Mouse (Mus musculus): ENCODE measurements around the gene Svbp. TPM values are rescaled to one million over a fixed set of nuclear protein-coding genes. Genes with fewer than 3 reads are reported as not detected.
A peak's percentile ranks its signal among the peaks of the same experiment; 100 is the strongest.

Gene Svbp
- 82.6 and 91.9 TPM in 2 replicates for polyA plus RNA-seq (2015; fragmentation: Nextera tagmentation; extraction: Ambion mirVana)

DNA sequence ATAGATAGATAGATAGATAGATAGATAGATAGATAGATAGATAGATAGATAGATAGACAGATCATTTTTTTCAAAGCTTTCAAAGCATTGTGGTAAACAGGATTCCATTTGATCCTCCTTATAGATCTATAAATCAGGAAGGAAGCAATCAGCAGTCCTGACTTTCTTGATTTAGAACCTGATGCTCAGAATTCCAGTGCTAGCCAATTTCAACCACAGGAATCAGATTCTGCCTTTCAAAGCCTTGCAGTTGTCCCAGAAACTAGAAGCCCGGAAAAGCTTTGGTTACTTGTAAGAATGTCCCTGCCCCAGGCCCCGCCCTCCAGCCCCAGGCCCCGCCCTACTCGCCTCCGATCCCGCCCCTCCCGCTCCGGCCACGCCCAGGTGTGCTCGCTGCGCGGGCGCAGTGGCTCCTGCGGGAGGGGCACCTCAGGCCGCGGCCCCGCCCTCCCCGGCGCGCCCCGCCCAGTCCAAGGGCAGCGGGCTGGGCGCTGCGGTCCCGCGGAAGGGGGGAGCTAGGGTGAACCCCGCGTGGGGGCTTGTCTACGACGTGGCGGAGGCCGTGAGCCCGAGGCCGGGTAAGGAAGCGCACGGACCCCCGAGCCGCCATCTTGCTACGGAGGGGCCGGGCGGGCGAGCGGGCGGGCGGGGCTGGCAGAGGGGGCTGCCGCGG, at the start of gene Svbp:
Gene Svbp, plus strand, starts transcription at position 398 of the 673 bp plus-strand sequence.
- Histone ChIP-seq H3K4me2 (peak within 1 kb of the TSS; percentile 81), H3K9me3 (replicated peaks) (no peaks in the 10 kb centered on the region), H3K27me3 (no peaks in the 10 kb centered on the region), H3K27ac (replicated peaks) (peak within 1 kb of the TSS; percentile 98), H3K4me1 (replicated peaks) (peaks cover 78% of the 10 kb centered on the region), H3K9ac (peak within 1 kb of the TSS; percentile 97), H3K36me3 (replicated peaks) (peaks cover 14% of the 10 kb centered on the region), H3K4me3 (replicated peaks) (peak within 1 kb of the TSS; percentile 97)
- under 1% methylated on average over 47 of the region's 47 CpGs for WGBS (ENCODE audit: insufficient replicate concordance)
- peak; percentile 82 for ATAC-seq (ENCODE audit: insufficient read depth)

DNA sequence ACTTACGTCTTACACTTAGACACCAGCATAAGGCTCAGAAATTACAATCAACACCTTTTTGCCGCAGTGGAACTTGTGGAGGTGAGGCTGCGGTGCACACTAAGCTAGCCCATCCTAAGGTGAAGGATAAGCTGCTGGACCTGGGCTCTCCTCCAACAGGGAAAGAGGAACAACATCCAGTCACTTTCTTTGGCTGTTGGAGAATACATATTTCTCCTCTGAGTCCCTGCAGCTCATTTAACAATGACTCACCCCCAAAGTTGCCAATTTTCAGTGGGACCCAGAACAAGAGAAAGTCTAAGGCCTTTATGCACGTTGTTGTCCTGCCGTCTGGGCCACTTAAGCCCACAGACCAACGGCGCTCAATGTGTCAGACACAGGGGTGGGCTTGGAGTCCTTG, 48.3 kb upstream of the Svbp start:
- no peak overlapping the region for H3K4me2 ChIP-seq
- H3K9me3 ChIP-seq (replicated peaks): no peaks in the 10 kb centered on the region
- H3K9ac ChIP-seq: no peak overlapping the region
- no peaks in the 10 kb centered on the region for H3K36me3 ChIP-seq (replicated peaks)
- no peak overlapping the region for H3K4me3 ChIP-seq (replicated peaks)
- 86% methylated on average over 7 of the region's 7 CpGs for WGBS (ENCODE audit: insufficient replicate concordance)
- H3K4me1 ChIP-seq (replicated peaks): peaks cover 5% of the 10 kb centered on the region; the same call in 1 of the 2 replicates
- peaks cover 31% of the 10 kb centered on the region for H3K27me3 ChIP-seq
- H3K27ac ChIP-seq (replicated peaks): no peak overlapping the region
- ATAC-seq (ENCODE audit: insufficient read depth): no peak

DNA sequence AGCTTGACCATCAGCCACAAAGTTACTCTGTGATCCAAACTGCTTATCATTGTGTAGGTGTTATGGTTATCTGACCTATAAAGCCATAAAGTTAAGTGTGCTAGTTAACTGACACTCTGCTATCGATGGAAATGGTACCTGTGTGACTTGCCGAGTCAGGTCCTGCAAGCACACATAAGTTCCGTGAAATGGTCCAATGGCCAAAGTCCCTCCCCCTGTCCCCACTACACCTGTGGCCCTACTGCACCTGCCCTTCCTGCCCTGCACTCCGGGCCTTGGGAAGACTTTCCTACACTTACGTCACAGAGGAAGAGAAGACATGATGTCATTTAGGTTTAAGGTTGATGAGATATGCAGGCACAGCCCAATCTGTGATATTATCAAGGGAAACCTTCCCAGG, 47.8 kb upstream of the Svbp start:
- no peak overlapping the region for H3K4me2 ChIP-seq
- H3K27ac ChIP-seq (replicated peaks): no peak overlapping the region
- H3K9me3 ChIP-seq (replicated peaks): no peaks in the 10 kb centered on the region
- no peak for ATAC-seq (ENCODE audit: insufficient read depth)
- H3K4me3 ChIP-seq (replicated peaks): no peak overlapping the region
- H3K9ac ChIP-seq: no peak overlapping the region
- peaks cover 3% of the 10 kb centered on the region; the same call in 1 of the 2 replicates for H3K4me1 ChIP-seq (replicated peaks)
- no peaks in the 10 kb centered on the region for H3K36me3 ChIP-seq (replicated peaks)
- WGBS (ENCODE audit: insufficient replicate concordance): 71% methylated on average over 5 of the region's 5 CpGs
- peaks cover 29% of the 10 kb centered on the region for H3K27me3 ChIP-seq

DNA sequence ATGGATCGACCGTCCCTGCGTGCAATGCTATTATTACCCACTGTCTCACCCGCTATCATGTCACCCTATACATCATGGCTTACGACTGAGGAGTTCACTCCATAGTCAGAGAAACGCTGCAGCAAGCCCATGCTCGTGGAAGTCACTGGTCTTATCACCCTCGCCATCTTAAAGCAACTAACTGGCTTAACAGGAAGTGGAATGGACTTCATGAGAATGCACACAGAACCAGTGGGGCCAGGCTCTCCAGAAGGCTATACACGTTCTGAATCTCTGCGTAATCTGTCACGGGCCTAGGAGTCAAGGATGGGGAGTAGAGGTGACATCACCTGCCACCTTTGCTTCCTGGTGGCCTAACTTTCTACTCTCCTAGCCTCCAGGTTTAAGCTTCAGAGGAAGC, 46.4 kb upstream of the Svbp start:
- no peak overlapping the region for H3K4me3 ChIP-seq (replicated peaks)
- H3K9me3 ChIP-seq (replicated peaks): no peaks in the 10 kb centered on the region
- ATAC-seq (ENCODE audit: insufficient read depth): no peak
- no peaks in the 10 kb centered on the region for H3K36me3 ChIP-seq (replicated peaks)
- no peaks in the 10 kb centered on the region for H3K4me1 ChIP-seq (replicated peaks)
- H3K4me2 ChIP-seq: no peak overlapping the region
- no peak overlapping the region for H3K27ac ChIP-seq (replicated peaks)
- peaks cover 18% of the 10 kb centered on the region for H3K27me3 ChIP-seq
- no peak overlapping the region for H3K9ac ChIP-seq
- WGBS (ENCODE audit: insufficient replicate concordance): 56% methylated on average over 11 of the region's 11 CpGs

DNA sequence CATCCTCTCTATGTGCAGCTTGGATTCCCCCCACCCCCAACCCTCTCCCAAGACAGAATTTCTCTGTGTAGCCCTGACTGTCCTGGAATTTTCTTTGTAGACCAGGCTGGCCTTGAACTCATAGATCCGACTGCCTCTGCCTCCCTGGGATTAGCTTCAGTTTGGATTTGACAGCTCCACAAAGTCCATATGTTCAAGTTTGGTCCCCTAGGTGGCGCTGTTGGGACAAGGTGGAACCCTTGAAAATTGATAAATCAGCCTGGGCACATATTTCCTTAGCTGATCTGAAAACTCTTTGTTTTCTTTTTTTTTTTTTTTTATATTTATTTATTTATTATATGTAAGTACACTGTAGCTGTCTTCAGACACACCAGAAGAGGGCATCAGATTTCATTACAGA, 37.9 kb upstream of the Svbp start:
- Histone ChIP-seq H3K27ac (replicated peaks) (no peak overlapping the region), H3K9me3 (replicated peaks) (no peaks in the 10 kb centered on the region), H3K4me1 (replicated peaks) (no peaks in the 10 kb centered on the region), H3K9ac (no peak overlapping the region), H3K4me2 (no peak overlapping the region), H3K27me3 (peaks cover 7% of the 10 kb centered on the region; the same call in 1 of the 2 replicates), H3K4me3 (replicated peaks) (no peak overlapping the region), H3K36me3 (replicated peaks) (no peaks in the 10 kb centered on the region)
- 17% methylated on average over 2 of the region's 2 CpGs for WGBS (ENCODE audit: insufficient replicate concordance)
- ATAC-seq (ENCODE audit: insufficient read depth): no peak

DNA sequence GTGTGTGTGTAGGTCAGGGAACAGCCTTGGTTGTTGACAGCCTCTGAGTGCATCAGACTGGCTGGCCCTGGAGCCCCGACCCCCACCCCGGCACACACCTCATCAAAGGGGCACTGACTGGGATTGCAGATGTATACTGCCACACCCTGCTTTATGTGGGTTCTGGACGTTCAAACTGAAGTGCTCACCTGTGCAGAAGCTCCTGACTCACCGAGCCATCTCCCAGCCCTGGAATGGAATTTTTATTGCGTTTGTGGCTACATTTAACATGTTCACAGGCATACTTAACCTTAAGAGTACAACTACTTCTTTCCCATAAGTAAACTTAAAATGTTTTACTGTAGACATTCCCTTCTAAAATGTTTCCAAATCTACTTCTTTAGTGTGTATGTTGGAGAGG, 37.2 kb upstream of the Svbp start:
- ATAC-seq (ENCODE audit: insufficient read depth): no peak
- Histone ChIP-seq H3K27me3 (peaks cover 7% of the 10 kb centered on the region; the same call in 1 of the 2 replicates), H3K9me3 (replicated peaks) (no peaks in the 10 kb centered on the region), H3K9ac (no peak overlapping the region), H3K4me3 (replicated peaks) (no peak overlapping the region), H3K27ac (replicated peaks) (no peak overlapping the region), H3K4me2 (no peak overlapping the region), H3K36me3 (replicated peaks) (no peaks in the 10 kb centered on the region), H3K4me1 (replicated peaks) (no peaks in the 10 kb centered on the region)
- 70% methylated on average over 5 of the region's 5 CpGs for WGBS (ENCODE audit: insufficient replicate concordance)

DNA sequence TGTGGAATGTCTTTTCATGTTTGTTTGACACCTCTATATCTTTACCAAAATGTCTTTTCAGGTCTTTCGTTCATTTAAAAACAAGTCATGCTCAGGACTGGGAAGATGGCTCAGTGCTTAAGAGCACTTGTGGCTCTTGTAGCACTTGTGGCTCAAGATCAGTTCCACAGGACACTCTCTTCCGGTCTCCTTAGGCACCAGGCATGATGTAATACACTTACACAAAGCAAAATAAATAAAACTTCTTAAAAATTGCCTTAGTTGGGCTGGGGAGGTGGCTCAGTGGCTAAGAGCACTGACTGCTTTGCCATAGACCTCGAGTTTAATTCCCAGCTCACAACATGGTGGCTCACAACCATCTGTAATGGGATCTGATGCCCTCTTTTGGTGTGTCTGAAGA, 33.7 kb upstream of the Svbp start:
- Histone ChIP-seq H3K36me3 (replicated peaks) (no peaks in the 10 kb centered on the region), H3K27ac (replicated peaks) (no peak overlapping the region), H3K4me2 (no peak overlapping the region), H3K4me1 (replicated peaks) (no peaks in the 10 kb centered on the region), H3K4me3 (replicated peaks) (no peak overlapping the region), H3K9ac (no peak overlapping the region), H3K9me3 (replicated peaks) (no peaks in the 10 kb centered on the region), H3K27me3 (no peaks in the 10 kb centered on the region)
- ATAC-seq (ENCODE audit: insufficient read depth): no peak
- 66% methylated on average over 3 of the region's 3 CpGs for WGBS (ENCODE audit: insufficient replicate concordance)

DNA sequence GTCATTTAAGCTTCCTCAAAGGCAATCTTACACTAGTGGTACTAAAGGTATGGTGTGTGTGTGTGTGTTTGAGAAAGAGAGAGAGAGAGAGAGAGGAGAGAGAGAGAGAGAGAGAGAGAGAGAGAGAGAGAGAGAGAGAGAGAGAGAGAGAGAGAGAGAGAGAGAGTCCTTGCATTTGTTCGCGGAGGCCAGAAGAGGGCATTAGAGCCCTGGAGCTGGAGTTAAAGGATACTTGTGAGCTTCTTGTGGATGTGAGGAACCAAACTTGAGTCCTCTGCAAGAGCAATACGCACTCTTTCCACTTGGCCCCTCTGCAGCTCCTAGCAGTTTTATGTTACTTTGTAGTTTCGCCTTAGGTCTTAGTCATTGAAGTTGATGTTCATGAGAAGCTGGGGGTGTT, 32.1 kb upstream of the Svbp start:
- Histone ChIP-seq H3K4me2 (no peak overlapping the region), H3K9me3 (replicated peaks) (no peaks in the 10 kb centered on the region), H3K9ac (no peak overlapping the region), H3K27me3 (no peaks in the 10 kb centered on the region), H3K4me3 (replicated peaks) (no peak overlapping the region), H3K27ac (replicated peaks) (no peak overlapping the region), H3K36me3 (replicated peaks) (no peaks in the 10 kb centered on the region), H3K4me1 (replicated peaks) (peaks cover 6% of the 10 kb centered on the region; the same call in 1 of the 2 replicates)
- WGBS (ENCODE audit: insufficient replicate concordance): 75% methylated on average over 4 of the region's 4 CpGs
- ATAC-seq (ENCODE audit: insufficient read depth): no peak

DNA sequence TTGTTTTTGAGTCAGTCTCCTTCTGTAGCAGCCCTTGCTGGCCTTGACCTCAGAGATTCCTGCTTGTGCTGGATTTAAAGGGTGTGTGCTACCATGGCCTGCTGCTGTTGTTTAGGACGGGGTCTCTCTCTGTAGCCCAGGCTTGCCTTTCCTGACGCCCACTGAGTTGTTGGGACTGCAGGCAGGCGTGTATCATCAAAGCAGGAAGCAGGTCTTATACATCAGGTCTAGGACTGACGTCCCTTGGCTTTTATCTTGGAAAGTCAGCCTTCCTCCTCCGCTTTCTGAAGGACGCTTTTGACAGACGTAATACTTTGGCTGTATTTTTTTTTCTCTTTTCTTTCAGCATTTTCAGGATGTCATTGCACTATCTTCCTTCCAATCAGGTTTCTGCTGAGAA, 29.2 kb upstream of the Svbp start:
- ATAC-seq (ENCODE audit: insufficient read depth): peak; percentile 25; the same call in 1 of the 2 replicates

DNA sequence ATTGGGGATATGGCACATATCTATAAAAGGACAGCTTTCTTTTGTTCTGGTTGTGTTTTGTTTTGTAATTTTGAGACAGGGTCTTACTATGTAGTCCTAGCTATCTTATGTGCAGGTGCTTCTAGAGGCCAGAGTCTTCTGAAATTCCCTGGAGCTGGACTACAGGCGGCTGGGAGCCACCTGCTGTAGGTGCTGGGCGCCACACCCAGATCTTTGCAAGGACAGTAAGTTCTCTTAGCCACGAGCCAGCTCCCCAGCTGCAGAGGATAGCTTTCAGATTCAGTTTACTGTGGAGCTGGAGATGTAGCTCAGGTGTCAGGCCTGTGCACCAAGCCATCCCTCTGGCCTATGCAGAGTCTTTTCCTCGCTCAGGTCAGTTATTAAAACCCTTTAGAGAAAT, 28.0 kb upstream of the Svbp start:
- Histone ChIP-seq H3K4me2 (no peak overlapping the region), H3K9ac (no peak overlapping the region), H3K27me3 (no peaks in the 10 kb centered on the region), H3K27ac (replicated peaks) (no peak overlapping the region), H3K36me3 (replicated peaks) (peaks cover 17% of the 10 kb centered on the region), H3K4me3 (replicated peaks) (no peak overlapping the region), H3K4me1 (replicated peaks) (peaks cover 6% of the 10 kb centered on the region; the same call in 1 of the 2 replicates), H3K9me3 (replicated peaks) (no peaks in the 10 kb centered on the region)
- no peak for ATAC-seq (ENCODE audit: insufficient read depth)
- 64% methylated on average over 4 of the region's 4 CpGs for WGBS (ENCODE audit: insufficient replicate concordance)

More for the DNA sequence above, 29.2 kb upstream of the Svbp start:
- Histone ChIP-seq H3K27ac (replicated peaks) (no peak overlapping the region), H3K36me3 (replicated peaks) (peaks cover 17% of the 10 kb centered on the region), H3K27me3 (no peaks in the 10 kb centered on the region), H3K9ac (no peak overlapping the region), H3K4me2 (no peak overlapping the region), H3K4me1 (replicated peaks) (peaks cover 6% of the 10 kb centered on the region; the same call in 1 of the 2 replicates), H3K9me3 (replicated peaks) (no peaks in the 10 kb centered on the region), H3K4me3 (replicated peaks) (no peak overlapping the region)
- WGBS (ENCODE audit: insufficient replicate concordance): 24% methylated on average over 7 of the region's 7 CpGs

DNA sequence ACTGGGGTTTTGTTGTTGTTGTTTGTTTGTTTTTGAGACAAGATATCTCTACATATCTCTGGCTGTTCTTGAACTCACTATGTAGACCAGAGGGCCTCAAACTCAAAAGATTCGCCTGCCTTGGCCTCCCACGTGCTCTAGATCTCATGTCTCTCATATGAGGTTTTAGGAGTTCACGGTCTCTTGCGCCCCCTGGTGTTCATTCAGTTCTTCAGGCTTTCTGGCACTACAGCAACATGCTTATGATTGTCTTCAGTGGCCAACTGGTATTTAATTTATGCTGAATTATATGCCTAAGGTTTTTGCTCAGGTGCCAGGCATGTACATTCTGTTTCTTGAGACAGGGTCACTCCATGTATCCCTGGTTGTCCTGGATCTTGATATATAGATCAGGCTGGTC, 27.4 kb upstream of the Svbp start:
- Histone ChIP-seq H3K9ac (no peak overlapping the region), H3K27ac (replicated peaks) (no peak overlapping the region), H3K4me3 (replicated peaks) (no peak overlapping the region), H3K9me3 (replicated peaks) (no peaks in the 10 kb centered on the region), H3K4me1 (replicated peaks) (peaks cover 9% of the 10 kb centered on the region), H3K36me3 (replicated peaks) (peaks cover 17% of the 10 kb centered on the region), H3K27me3 (no peaks in the 10 kb centered on the region), H3K4me2 (no peak overlapping the region)
- no peak for ATAC-seq (ENCODE audit: insufficient read depth)
- 2% methylated on average over 4 of the region's 4 CpGs for WGBS (ENCODE audit: insufficient replicate concordance)

Data from liver, embryonic 15.5 days (tissue).